9 mouse cellular contexts compared by ENCODE assay signal in the genomic region with DNA sequence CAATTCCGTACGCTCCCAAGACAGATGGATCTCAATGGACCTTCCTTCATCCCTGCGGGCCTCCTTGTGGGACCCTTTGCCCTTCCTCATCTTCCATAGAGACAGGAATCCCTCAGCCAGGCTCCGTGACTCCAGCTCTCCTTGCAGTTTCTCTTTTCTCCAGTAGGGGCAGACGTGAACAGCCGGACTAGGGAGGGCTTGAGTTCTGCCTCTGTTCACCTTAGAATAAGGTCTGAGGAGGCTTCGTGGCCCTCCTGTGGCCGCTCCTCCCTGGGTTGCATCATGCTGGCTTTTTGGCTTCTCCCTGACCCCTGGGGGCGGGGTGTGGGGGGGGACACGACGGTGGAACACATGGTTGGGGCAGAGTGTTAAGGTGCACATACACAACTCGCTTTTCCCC.
A peak's percentile ranks its signal among the peaks of the same experiment; 100 is the strongest.
DNase-seq lines count a peak whose midpoint lies in the region; ATAC-seq and TF ChIP-seq lines count a peak whose summit lies in the region.
"Had no signal": no experiment of that assay in that cellular context is flagged by ENCODE, and none has a peak within 500 bp of the region (broad histone marks: within the 10 kb centered on the region; RNA-seq: fewer than 3 reads in every experiment).

No protein-coding gene starts in this region.

- H3K4me1 ChIP-seq in hindbrain, embryonic 14.5 days (replicated peaks; ENCODE audit: control insufficient read depth, insufficient read depth, low read length): no peaks in the 10 kb centered on the region
- H3K4me1 ChIP-seq in midbrain, embryonic 14.5 days (ENCODE audit: control insufficient read depth, insufficient read depth, low read length): no peaks in the 10 kb centered on the region

- no peak overlapping the region for H3K4me3 ChIP-seq in hindbrain, embryonic 14.5 days (replicated peaks; ENCODE audit: low read length)
- no peak overlapping the region for H3K4me3 ChIP-seq in midbrain, embryonic 14.5 days (replicated peaks; ENCODE audit: low read depth, low read length)
- H3K4me3 ChIP-seq: limb, embryonic 13.5 days had no signal

- intact Hi-C loops in left cerebral cortex, postnatal 10 days (cut with DNase I): no loop called here

- TF ChIP-seq POLR2A in brain, embryonic 14.5 days (IDR thresholded peaks at IDR 0.05; ENCODE audit: borderline replicate concordance, extremely low read depth, insufficient read depth, insufficient read length, poor library complexity, severe bottlenecking): no peak

- H3K9ac ChIP-seq in hindbrain, embryonic 14.5 days: no peak overlapping the region
- no peak overlapping the region for H3K9ac ChIP-seq in midbrain, embryonic 14.5 days (replicated peaks; ENCODE audit: low read length)
- H3K9ac ChIP-seq: limb, embryonic 13.5 days had no signal

- no peak overlapping the region for H3K4me2 ChIP-seq in hindbrain, embryonic 14.5 days (replicated peaks)
- no peak overlapping the region for H3K4me2 ChIP-seq in midbrain, embryonic 14.5 days (ENCODE audit: low read length)
- H3K4me2 ChIP-seq: limb, embryonic 13.5 days had no signal

- no peak overlapping the region for H3K27ac ChIP-seq in hindbrain, embryonic 14.5 days
- no peak overlapping the region for H3K27ac ChIP-seq in midbrain, embryonic 14.5 days (replicated peaks; ENCODE audit: low read depth, low read length)
- H3K27ac ChIP-seq: limb, embryonic 13.5 days had no signal

- WGBS in hindbrain, embryonic 14.5 days: 27% methylated on average over 12 of the region's 12 CpGs
- WGBS in midbrain, embryonic 14.5 days: 27% methylated on average over 12 of the region's 12 CpGs

- H3K27me3 ChIP-seq in hindbrain, embryonic 14.5 days (ENCODE audit: control insufficient read depth, insufficient read depth, low read length): no peaks in the 10 kb centered on the region
- no peaks in the 10 kb centered on the region for H3K27me3 ChIP-seq in midbrain, embryonic 14.5 days (ENCODE audit: control insufficient read depth, insufficient read depth, low read length)

- peak; percentile 88 for TF ChIP-seq CTCF in brain, embryonic 14.5 days (IDR thresholded peaks at IDR 0.05; ENCODE audit: borderline replicate concordance, extremely low read depth, insufficient read depth, insufficient read length)

- H3K36me3 ChIP-seq in hindbrain, embryonic 14.5 days (replicated peaks; ENCODE audit: control insufficient read depth, insufficient read depth): no peaks in the 10 kb centered on the region
- H3K36me3 ChIP-seq in midbrain, embryonic 14.5 days (ENCODE audit: control insufficient read depth, insufficient read depth, low read length): no peaks in the 10 kb centered on the region
- H3K36me3 ChIP-seq: limb, embryonic 13.5 days had no signal

- ATAC-seq in CD4-positive, CD25-positive, alpha-beta regulatory T cell, adult 4 months: no peak
- ATAC-seq in erythroid progenitor cell, adult 5-6 weeks (replicated peaks; ENCODE audit: low FRiP score, poor library complexity, severe bottlenecking): peak; percentile 63; the same call in 1 of the 2 replicates
- ATAC-seq in hindbrain, embryonic 14.5 days (ENCODE audit: low FRiP score): peak; percentile 57
- ATAC-seq in midbrain, embryonic 14.5 days (ENCODE audit: low FRiP score, low TSS enrichment): peak; percentile 24; the same call in 1 of the 2 replicates

- H3K9me3 ChIP-seq in hindbrain, embryonic 14.5 days (ENCODE audit: control insufficient read depth, low read length): no peaks in the 10 kb centered on the region
- no peaks in the 10 kb centered on the region for H3K9me3 ChIP-seq in midbrain, embryonic 14.5 days (ENCODE audit: control insufficient read depth, low read length)
- H3K9me3 ChIP-seq: limb, embryonic 13.5 days had no signal

- peak; percentile 58 for DNase-seq in CD4-positive, CD25-positive, alpha-beta regulatory T cell, adult 2 months (ENCODE audit: low read depth, low spot score)
- DNase-seq in brain, embryonic 14.5 days (ENCODE audit: low read depth): peak; percentile 68
- DNase-seq in hindbrain, embryonic 14.5 days (ENCODE audit: low spot score): peak; percentile 79
- peak; percentile 58 for DNase-seq in left cerebral cortex, postnatal 10 days (ENCODE audit: extremely low spot score in 1 of 2, low spot score in 2 of 2)
- DNase-seq in midbrain, embryonic 14.5 days: peak; percentile 85
- peak; percentile 11 to 59 for DNase-seq in spleen, adult 18-20 months

Comparison
In these comparisons a context has a peak if more than half of its experiments do, and no peak if none do; other contexts are left out.
1. DNase-seq: peak in every context shown above with its lines; median percentile 85 in midbrain, embryonic 14.5 days; 79 in hindbrain, embryonic 14.5 days; 68 in brain, embryonic 14.5 days; 58 in CD4-positive, CD25-positive, alpha-beta regulatory T cell, adult 2 months; 58 in left cerebral cortex, postnatal 10 days; 35 in spleen, adult 18-20 months.